Mouse (Mus musculus): ENCODE measurements around the gene Tgif2lx1. TPM values are rescaled to one million over a fixed set of nuclear protein-coding genes. Genes with fewer than 3 reads are reported as not detected.
"Not testable (repeated sequence)": the region's sequence is repeated elsewhere in the genome, so short reads cannot be mapped to it uniquely, and the experiment has no call there.

The Tgif2lx1 gene
- polyA plus RNA-seq (2011; ENCODE audit: insufficient read length, low read depth, missing spikeins) = not detected in 2 replicates

GRCm38 (mm10) chrX:118480637-118481036 is at the start of gene Tgif2lx1:
Tgif2lx1 (minus strand) TSS chrX:118480737.
- H3K4me1 ChIP-seq (ENCODE audit: control insufficient read depth, insufficient read depth, low read length); H3K27ac ChIP-seq (ENCODE audit: insufficient read depth, low read length); H3K4me3 ChIP-seq (ENCODE audit: insufficient read depth, low read length): not testable (repeated sequence)

Other genes starting within 250 kb of the Tgif2lx1 start
- gene Tgif2lx2, start 53.5 kb downstream of the Tgif2lx1 start, polyA plus RNA-seq (2011; ENCODE audit: insufficient read length, low read depth, missing spikeins) = not detected in 2 replicates

Measured in embryonic fibroblast, embryonic 13.5 days (primary cell).